Mouse (Mus musculus): Measurements from ENCODE around the gene Zcchc17.

Gene Zcchc17

GRCm38 (mm10) chr4:130306796-130307630 lies 52.7 kb downstream of the Zcchc17 start:
- CTCF ChIA-PET: interaction anchor here (0.5 to 2.2 kb wide), 14 partner anchors 10 to 1831 kb away, joined by 3 to 11 read pairs (median 4); no protein-coding TSS in a partner anchor
- POLR2A ChIA-PET: interaction anchor here in 3 of 4 experiments (0.6 to 23.8 kb wide), 106 partner anchors 9 to 1117 kb away, joined by 3 to 432 read pairs (median 4); partner anchors contain the start of genes Pef1 (in 3 of the 3), Snrnp40 (in 3 of the 3), Tinagl1 (in 3 of the 3) and Zcchc17 (in 3 of the 3)

- POLR2A ChIA-PET: interaction anchor here in 3 of 4 experiments (0.6 to 23.8 kb wide), 37 partner anchors 6 to 749 kb away, joined by 3 to 432 read pairs (median 8); partner anchors contain the start of genes Pef1 (in 2 of the 3), Snrnp40 (in 2 of the 3), Zcchc17 (in 2 of the 3) and Fabp3 (in 1 of the 3)
- CTCF ChIA-PET: interaction anchor here in 1 of 4 experiments (0.9 to 1.6 kb wide), 3 partner anchors 8 to 229 kb away, joined by 3 to 7 read pairs (median 4); no protein-coding TSS in a partner anchor
These were observed 55.0 kb downstream of the Zcchc17 start for GRCm38 (mm10) chr4:130304746-130305145.

- ChIA-PET CTCF (interaction anchor here in 3 of 4 experiments (0.6 to 1.4 kb wide), 9 partner anchors 10 to 343 kb away, joined by 3 to 4 read pairs (median 3); no protein-coding TSS in a partner anchor), POLR2A (interaction anchor here (0.6 to 23.8 kb wide), 60 partner anchors 5 to 482 kb away, joined by 3 to 432 read pairs (median 4); partner anchors contain the start of genes Snrnp40 (in 4 of the 4), Zcchc17 (in 4 of the 4), Pef1 (in 3 of the 4) and Fabp3 (in 2 of the 4))
These were observed 57.4 kb downstream of the Zcchc17 start for GRCm38 (mm10) chr4:130302285-130302870.

DNA sequence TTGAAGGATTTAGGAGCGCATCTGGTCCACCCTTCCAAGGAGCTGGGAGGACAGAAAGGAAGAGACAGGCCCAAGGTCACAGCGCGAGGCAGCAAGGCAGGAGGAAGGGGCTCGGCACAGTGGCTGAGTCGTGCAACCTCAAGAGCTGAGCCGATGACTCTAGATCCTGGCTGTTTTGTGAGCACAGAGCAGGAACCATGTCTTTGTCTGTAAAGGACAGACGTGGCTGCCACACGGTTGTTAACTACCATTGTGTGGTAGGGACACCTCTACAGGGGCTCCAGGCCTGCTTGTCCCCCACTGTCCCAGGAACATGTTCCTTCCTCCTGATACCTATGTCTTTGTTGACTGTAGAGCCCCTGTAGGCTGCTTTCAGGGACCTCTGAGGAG lies 60.1 kb downstream of the Zcchc17 start:
- CTCF ChIA-PET: interaction anchor here (0.6 to 1.2 kb wide), 4 partner anchors 9 to 1858 kb away, joined by 3 to 4 read pairs (median 3); partner anchors contain the start of genes Fabp3 (in 1 of the 4), Gm10570 (in 1 of the 4), Snrnp40 (in 1 of the 4) and Zcchc17 (in 1 of the 4)
- POLR2A ChIA-PET: interaction anchor here in 3 of 4 experiments (0.6 to 16.6 kb wide), 11 partner anchors 10 to 368 kb away, joined by 3 to 432 read pairs (median 4); partner anchors contain the start of genes Fabp3 (in 3 of the 3), Gm10570 (in 3 of the 3) and Pef1 (in 1 of the 3)

DNA sequence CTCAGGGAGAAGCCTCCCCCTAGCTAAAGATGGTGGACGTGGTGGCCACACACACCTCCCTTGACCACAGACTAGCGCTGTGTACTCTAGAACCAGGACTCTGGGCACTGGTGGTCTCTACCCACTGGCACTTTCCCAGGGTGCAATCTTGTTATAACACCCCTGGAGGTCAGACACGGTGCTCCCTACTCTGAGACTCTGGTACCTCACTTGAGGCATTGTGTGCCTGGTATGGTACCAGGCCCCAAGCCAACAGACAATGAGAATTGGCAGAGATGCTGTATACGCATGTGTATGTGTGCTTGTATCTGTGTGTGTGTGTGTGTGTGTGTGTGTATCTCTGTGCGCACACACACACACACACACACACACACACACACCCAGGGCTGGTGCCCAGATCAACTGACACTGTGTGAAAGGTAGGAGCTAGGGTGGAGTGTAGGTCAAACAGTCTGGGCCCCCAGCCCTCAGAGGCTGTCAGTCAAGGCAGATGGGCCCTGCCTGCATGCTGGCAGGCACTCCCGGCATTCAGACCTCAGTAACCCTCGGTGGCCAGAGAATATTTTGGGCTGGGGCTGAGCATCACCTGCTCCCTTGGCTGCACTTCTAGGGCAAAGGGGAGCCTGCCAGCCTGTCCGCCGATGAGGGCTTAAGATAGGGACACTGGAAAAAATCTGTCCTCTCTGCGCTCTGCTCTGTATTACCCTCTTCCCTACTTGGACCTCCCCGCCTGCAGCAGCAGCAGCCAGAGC lies 60.7 kb downstream of the Zcchc17 start:
- ChIA-PET CTCF (interaction anchor here (0.6 to 1.2 kb wide), 4 partner anchors 10 to 1858 kb away, joined by 3 to 4 read pairs (median 3); partner anchors contain the start of genes Fabp3 (in 1 of the 4), Gm10570 (in 1 of the 4), Snrnp40 (in 1 of the 4) and Zcchc17 (in 1 of the 4)), POLR2A (interaction anchor here in 3 of 4 experiments (0.6 to 16.6 kb wide), 11 partner anchors 11 to 369 kb away, joined by 3 to 432 read pairs (median 4); partner anchors contain the start of genes Fabp3 (in 3 of the 3), Gm10570 (in 3 of the 3) and Pef1 (in 1 of the 3))

- CTCF ChIA-PET: interaction anchor here (0.5 to 1.7 kb wide), 42 partner anchors 8 to 788 kb away, joined by 3 to 11 read pairs (median 4); partner anchors contain the start of genes Fabp3 (in 1 of the 4), Gm10570 (in 1 of the 4), Snrnp40 (in 1 of the 4) and Zcchc17 (in 1 of the 4)
- POLR2A ChIA-PET: interaction anchor here (0.6 to 16.6 kb wide), 17 partner anchors 12 to 1245 kb away, joined by 3 to 432 read pairs (median 4); partner anchors contain the start of genes Gm10570 (in 4 of the 4), Fabp3 (in 3 of the 4), Pef1 (in 1 of the 4) and Snrnp40 (in 1 of the 4)
These were observed 62.6 kb downstream of the Zcchc17 start for GRCm38 (mm10) chr4:130297123-130297529.

DNA sequence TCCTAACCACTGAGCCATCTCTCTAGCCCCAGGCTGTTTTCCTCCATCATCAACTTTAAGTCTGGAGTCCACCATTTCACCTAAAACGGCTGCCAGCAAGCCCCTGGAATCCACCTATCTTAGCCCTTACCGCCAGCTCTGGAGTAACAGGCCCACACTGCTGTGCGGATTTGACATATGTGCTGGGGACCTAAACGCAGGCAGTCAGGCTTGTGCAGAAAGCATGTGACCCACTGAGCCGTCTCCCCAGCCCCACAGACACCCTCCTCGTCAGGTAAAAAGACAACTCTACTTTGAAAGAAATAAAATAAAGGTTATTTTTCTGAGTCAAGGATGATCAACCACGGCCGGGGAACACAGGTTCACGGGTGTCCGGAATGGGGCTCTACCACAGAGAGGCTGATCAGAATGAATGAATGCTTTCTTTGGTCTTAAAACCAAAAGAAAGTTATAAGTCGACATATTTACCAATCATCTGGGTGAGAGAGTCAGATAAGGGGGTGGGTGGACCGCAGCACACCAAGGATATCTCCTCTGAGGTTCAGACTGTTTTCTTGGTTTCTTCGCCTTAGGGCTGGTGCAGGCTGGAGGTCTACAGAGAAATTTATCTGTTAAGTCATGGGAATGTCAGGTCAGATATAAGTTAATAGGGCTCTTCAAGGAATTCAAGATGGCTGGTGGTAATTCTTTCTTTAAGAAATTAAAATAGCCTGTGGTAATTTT lies 63.3 kb downstream of the Zcchc17 start:
- ChIA-PET POLR2A (interaction anchor here (0.5 to 16.6 kb wide), 15 partner anchors 12 to 1244 kb away, joined by 3 to 432 read pairs (median 4); partner anchors contain the start of genes Fabp3 (in 3 of the 4), Gm10570 (in 3 of the 4), Snrnp40 (in 1 of the 4) and Zcchc17 (in 1 of the 4)), CTCF (interaction anchor here (0.5 to 1.7 kb wide), 39 partner anchors 9 to 750 kb away, joined by 3 to 11 read pairs (median 4); partner anchors contain the start of genes Fabp3 (in 1 of the 4), Gm10570 (in 1 of the 4), Snrnp40 (in 1 of the 4) and Zcchc17 (in 1 of the 4))

DNA sequence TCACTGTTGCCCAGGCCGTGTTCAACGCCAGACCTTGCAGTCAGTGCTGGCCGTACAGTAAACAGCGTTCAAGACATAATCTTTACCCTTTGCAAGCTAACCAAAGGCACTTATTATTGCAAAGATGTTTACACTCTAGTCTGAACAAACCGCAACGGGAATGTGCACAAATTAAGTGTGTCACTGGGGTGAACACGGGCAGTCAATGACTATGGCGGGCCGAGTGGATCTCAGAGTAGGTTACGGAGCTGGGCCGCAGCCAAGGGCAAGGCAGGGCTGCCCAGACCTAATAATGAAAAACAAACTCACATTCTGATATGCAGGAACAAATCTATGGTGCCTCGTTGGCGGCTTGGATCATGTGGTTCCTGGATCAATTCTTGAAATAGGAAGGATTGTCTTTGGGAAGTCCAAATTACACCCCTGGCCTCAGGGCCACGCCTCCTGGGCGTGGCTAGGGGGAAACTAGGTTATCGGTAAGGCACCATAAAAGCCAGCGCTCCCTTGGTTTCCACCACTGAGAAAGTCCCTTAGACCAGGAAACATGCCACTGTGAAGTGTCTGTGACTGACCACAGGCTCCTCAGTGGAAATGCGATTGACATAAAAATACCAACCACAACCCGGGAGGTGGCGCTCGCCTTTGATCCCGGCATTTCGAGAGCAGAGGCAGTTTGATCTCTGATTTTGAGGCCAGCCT lies 64.5 kb downstream of the Zcchc17 start:
- ChIA-PET CTCF (interaction anchor here (0.6 to 1.1 kb wide), 9 partner anchors 15 to 429 kb away, joined by 3 to 9 read pairs (median 3); partner anchors contain the start of gene Tinagl1 (in 1 of the 4)), POLR2A (interaction anchor here (0.7 to 16.6 kb wide), 13 partner anchors 11 to 345 kb away, joined by 3 to 432 read pairs (median 3); partner anchors contain the start of genes Fabp3 (in 3 of the 4), Gm10570 (in 3 of the 4), Snrnp40 (in 1 of the 4) and Zcchc17 (in 1 of the 4))

DNA sequence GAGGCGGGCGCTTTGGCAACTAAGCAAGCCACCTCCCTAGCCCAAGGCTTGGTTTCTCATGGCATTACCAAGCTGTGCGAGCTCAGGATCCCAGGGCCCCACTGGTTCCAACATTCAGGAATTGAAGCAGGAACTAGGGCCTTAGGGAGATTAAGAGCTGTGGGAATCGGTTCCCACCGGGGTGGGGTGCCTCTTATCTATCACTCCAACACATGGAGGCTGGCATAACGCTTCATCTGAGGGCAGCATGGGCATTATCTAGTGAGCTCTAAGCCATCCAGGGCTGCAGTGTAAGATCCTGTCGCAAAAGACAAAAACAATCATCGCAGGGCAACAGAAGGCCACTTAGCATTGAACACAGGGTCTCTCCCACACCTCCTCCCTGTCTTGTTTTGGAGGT lies 65.2 kb downstream of the Zcchc17 start:
- ChIA-PET CTCF (interaction anchor here (0.6 to 1.0 kb wide), 4 partner anchors 15 to 119 kb away, joined by 3 to 9 read pairs (median 4); partner anchors contain the start of gene Tinagl1 (in 1 of the 4)), POLR2A (interaction anchor here (0.9 to 16.6 kb wide), 8 partner anchors 15 to 345 kb away, joined by 3 to 432 read pairs (median 3); partner anchors contain the start of genes Fabp3 (in 3 of the 4) and Gm10570 (in 3 of the 4))

GRCm38 (mm10) chr4:130292271-130292670 lies 67.5 kb downstream of the Zcchc17 start:
- ChIA-PET POLR2A (interaction anchor here in 3 of 4 experiments (0.5 to 16.6 kb wide), 11 partner anchors 10 to 279 kb away, joined by 3 to 432 read pairs (median 4); partner anchors contain the start of genes Fabp3 (in 1 of the 3) and Gm10570 (in 1 of the 3)), CTCF (interaction anchor here (0.6 to 3.1 kb wide), 39 partner anchors 8 to 1558 kb away, joined by 3 to 17 read pairs (median 4); partner anchors contain the start of genes Fabp3 (in 1 of the 4), Gm10570 (in 1 of the 4), Serinc2 (in 1 of the 4) and Snrnp40 (in 1 of the 4))

- POLR2A ChIA-PET: interaction anchor here in 3 of 4 experiments (0.6 to 16.6 kb wide), 6 partner anchors 15 to 406 kb away, joined by 3 to 432 read pairs (median 5); partner anchors contain the start of genes Fabp3 (in 1 of the 3) and Gm10570 (in 1 of the 3)
- CTCF ChIA-PET: interaction anchor here (0.5 to 3.1 kb wide), 11 partner anchors 15 to 1416 kb away, joined by 3 to 17 read pairs (median 4); no protein-coding TSS in a partner anchor
These were observed 69.9 kb downstream of the Zcchc17 start for GRCm38 (mm10) chr4:130289824-130290223.

DNA sequence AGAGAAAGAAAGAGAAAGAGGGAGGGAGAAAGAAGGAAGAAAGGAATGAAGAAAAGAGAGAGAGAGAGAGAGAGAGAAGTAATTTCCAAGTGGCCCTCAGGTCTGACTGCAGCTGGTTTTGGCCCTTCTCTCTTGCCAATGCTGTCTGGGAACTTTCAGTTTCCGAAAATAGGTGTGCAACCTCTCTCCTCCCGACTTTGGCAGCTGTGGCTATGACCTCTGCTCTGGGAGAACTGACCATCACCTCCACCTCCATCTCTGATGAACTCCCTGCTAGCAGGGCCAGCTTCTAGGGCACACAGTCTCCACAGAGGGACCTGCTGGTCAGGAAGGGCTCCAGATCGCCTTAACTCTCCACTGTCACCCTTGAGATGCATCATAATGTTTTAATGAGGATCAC lies 73.2 kb downstream of the Zcchc17 start:
- CTCF ChIA-PET: no interaction called here
- POLR2A ChIA-PET: no interaction called here

- POLR2A ChIA-PET: interaction anchor here in 3 of 4 experiments (0.6 to 2.3 kb wide), 15 partner anchors 9 to 1986 kb away, joined by 3 to 9 read pairs (median 3); partner anchors contain the start of genes Fabp3 (in 2 of the 3), Gm10570 (in 2 of the 3) and Tinagl1 (in 1 of the 3)
- CTCF ChIA-PET: interaction anchor here (0.6 to 2.5 kb wide), 12 partner anchors 8 to 863 kb away, joined by 3 to 6 read pairs (median 4); no protein-coding TSS in a partner anchor
These were observed 75.9 kb downstream of the Zcchc17 start for GRCm38 (mm10) chr4:130283826-130284225.

DNA sequence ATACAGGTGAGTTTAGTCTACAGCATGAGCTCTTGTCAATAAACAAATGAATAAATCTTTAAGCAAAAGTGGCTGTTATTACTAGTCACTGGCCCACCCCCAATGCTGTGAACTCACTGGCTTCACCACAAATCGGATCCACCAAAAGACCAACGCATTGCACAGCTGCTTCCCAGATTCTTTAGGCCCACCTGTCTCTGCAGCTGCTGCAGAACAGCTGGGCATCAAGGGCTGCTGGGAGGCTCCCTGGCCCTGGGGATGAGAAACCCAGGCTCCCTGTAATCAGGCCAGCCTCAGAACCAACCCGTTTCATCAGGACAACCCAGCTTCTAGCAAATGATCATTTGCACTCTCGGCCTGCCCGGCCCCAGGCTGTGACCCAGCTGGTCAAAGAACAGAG lies 76.9 kb downstream of the Zcchc17 start:
- CTCF ChIA-PET: interaction anchor here in 3 of 4 experiments (0.6 to 2.5 kb wide), 10 partner anchors 8 to 987 kb away, joined by 3 to 8 read pairs (median 4); no protein-coding TSS in a partner anchor

More for the DNA sequence above, 76.9 kb downstream of the Zcchc17 start:
- POLR2A ChIA-PET: interaction anchor here in 2 of 4 experiments (0.7 to 2.1 kb wide), 6 partner anchors 16 to 77 kb away, joined by 3 to 8 read pairs (median 4); partner anchors contain the start of genes Snrnp40 (in 2 of the 2) and Zcchc17 (in 2 of the 2)
